Mouse (Mus musculus) lung, postnatal 14 days (tissue): ENCODE data around the gene Cpt2.

Experiments used
- DNase-seq: peaks from one replicate; pipeline ENCODE4 v3.0.0; 2021

Cpt2 gene

DNA sequence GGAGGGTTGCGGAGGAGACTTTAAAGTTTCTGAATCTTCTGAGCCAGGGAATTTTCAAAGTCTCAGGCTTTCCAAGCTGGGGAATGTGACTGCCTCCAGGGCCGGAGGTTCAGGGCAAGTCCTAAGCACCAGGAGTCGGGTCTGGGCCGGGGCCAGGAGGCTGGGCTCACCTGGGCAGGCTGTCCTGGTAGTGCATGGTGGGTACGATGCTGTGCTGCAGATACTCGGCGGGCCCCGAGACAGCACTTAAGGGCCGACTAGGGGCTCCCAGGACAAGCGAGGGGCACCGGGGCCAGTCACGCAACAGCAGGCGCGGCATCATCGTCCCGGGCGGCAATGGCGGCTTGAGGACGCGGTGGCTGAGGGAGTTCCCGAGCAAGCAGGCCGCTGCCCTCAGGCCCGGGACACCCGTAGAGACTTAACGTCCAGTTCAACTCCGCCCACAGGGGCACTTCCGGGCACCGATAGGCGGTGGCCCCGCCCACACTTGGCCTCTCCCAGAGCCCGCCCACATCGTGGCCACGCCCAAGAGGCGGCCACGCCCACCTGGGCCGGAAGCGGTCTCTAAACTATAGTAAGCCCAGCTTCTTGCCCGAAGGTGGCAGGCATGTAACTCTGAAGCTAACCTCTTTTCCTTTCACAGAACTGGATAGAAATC lies at the start of gene Cpt2:
Gene Cpt2 (minus strand): TSS at position 466 of the 658 bp plus-strand sequence.
- DNase-seq = peak; percentile 96

DNA sequence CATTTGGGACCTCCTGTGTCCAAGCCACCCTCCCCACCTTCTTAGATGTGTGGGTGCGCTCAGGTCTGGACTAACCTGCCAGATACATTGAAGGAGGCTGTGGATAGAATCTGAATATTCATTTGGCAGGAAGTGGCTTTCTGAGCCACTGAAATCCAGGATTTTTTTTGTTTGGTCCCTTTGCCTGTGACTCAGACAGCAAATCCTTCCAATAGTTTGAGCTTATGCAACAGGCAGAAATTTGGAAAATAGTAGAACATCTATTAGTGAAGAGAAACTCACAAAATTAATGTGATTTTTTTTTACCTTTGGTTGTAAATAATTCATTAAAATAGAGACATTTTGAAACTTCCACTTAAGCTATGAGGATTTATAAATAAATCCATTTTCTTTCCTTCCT lies 47.8 kb upstream of the Cpt2 start:
- DNase-seq = no peak

- DNase-seq = no peak
These were observed 46.4 kb upstream of the Cpt2 start for GRCm38 (mm10) chr4:107969781-107970180.

- DNase-seq = no peak
These were observed 44.7 kb upstream of the Cpt2 start, which contains the start of gene Slc1a7 for GRCm38 (mm10) chr4:107967966-107968682. Gene Slc1a7 (plus strand): TSS chr4:107968332.

GRCm38 (mm10) chr4:107966416-107967109 lies 43.2 kb upstream of the Cpt2 start:
- DNase-seq = no peak

DNA sequence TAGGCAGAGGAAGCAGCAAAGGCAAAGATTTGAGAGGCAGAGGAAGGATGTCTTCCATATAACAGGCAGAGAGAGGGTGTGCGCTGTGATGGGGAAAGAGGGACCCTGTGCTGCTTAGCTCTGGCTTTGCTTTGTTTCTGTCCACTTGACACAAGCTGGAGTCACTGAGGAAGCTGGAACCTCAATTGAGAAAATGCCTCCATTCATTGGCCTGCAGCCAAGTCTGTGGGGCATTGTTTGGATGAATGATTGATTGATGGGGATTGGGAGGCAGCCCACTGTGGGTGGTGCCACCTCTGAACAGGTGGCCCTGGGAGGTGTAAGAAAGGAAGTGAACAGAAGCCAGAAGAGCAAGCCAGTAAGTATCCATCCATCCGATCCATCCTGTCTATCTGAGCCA lies 39.4 kb upstream of the Cpt2 start:
- no peak for DNase-seq

DNA sequence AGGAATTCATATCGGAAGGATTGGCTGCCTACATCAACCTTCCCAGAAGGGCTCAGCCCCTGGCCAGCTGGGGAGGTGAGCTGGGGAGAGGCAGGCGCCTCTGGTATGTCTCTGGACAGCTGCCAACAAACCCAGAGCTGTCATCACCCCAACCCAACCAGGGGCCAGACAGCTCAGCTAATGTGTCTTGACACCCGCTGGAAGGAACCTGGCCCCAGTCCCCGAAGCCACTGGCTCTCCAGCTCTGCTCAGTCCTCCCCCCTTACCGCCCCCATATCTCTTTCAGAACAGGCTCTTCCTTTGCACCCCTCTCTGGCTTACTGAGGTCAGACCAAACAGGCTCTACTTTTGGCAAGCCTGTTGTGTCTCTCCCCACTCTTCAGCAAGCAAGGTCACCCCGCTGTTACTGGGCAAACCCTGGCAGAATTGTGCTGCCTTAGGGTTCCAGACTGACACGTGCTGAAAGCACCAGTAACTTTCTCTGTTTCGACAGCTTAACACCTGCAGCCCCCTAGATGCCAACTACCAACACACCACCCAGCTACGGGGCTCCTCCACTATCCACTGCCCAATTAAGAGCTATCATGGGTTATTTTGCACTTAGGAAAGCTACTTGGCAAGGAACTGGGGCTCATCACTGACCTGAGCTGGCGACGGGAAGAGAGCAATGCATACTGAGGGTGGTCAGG lies 38.8 kb upstream of the Cpt2 start:
- DNase-seq = peak; percentile 64

GRCm38 (mm10) chr4:107958487-107958886 lies 35.1 kb upstream of the Cpt2 start:
- DNase-seq = no peak

- no peak for DNase-seq
These were observed 32.3 kb upstream of the Cpt2 start for GRCm38 (mm10) chr4:107955691-107956090.

DNA sequence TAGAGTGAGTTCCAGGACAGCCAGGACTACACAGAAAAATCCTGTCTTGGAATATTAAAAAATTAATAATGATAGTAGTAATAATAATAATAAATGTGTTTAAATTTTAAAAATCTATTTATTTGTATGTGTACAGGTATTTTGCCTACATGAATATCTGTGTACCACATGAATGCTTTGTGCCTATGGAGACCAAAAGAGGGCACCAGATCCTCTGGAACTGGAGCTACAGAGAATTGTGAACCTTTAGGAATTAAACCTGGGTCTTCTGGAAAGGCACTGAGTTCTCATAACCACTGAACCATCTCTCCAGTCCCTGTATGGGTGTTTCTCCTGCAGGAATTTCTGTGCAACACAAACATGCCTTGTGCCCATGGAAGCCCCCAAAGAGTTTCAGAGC lies 29.4 kb upstream of the Cpt2 start:
- DNase-seq = no peak

DNA sequence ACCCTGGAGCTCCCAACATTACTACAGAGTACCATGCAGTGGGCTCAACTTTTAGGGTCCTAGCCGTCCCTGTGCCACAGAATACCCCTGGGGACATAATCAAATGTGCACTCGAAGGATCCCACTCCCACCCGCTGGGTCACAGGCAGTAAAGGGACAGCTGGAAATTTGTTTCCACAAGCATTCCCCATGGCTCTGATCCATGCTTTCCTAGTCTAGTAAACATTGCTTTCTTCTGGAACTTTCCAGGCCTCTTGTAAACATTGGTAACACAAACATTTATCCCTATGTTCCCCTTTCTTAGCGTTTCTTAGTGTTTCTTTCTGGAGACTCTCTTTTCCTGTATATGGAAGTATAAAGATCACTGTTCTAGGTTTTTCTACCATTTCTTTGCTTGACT lies 26.5 kb upstream of the Cpt2 start:
- DNase-seq = no peak

DNA sequence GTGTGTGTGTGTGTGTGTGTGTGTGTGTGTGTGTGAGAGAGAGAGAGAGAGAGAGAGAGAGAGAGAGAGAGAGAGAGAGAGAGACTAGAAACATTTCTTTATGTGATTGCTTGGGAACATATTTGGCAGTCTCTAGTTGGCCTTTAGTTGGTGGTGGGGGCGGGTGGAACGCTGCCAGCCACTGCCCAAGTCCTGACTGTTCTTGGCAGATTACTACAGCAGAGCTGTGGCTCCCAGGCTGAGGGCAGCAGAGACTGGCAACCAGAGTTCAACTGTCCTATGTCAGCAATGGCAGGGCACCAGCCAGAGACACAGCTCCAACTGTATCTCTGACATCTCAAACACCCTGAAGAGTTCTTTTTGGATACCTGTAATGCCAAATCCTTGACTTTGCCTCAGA lies 20.7 kb upstream of the Cpt2 start:
- no peak for DNase-seq

GRCm38 (mm10) chr4:107942741-107943140 lies 19.3 kb upstream of the Cpt2 start:
- DNase-seq = no peak

- no peak for DNase-seq
These were observed 14.7 kb upstream of the Cpt2 start for GRCm38 (mm10) chr4:107938124-107938523.

DNA sequence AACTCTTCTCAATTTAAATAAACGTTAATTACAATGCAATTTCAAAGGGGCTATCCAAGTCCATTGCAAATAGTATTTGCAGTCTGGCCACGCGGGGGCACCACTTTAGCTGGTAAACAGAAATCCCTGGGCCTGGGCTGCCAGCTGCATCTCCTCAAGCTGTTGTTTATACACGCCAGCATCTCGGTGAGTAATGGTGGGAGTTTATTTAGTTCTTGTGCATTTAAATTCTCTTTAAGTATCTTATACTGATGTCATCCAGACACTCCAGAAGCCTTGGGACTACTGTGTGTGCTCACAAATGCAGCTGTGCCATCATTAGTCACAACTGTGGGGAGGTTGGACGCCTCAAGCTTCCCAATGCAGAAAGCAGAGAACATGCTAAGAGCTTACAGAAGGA lies 13.9 kb upstream of the Cpt2 start:
- DNase-seq = peak; percentile 79

- no peak for DNase-seq
These were observed 11.8 kb upstream of the Cpt2 start for GRCm38 (mm10) chr4:107935254-107935653.

DNA sequence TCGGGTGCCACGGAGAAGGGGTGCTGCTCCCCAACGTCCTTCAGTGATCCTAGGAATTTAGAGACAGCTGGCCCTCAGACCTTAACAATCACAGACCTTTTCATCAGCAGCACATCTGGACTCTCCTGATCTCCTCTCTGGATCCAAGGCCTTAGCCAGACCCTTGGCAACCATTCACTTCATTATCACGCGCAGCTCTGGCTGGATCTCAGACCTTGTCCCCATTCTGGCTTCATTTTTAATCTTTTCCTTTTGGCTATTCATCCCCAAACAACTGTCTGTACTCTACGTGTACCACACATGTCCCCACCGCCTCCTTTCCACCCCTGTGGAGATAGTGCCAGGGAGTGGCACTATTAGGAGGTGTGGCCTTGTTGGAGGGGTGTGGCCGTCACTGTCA lies 9.8 kb upstream of the Cpt2 start:
- no peak for DNase-seq

DNA sequence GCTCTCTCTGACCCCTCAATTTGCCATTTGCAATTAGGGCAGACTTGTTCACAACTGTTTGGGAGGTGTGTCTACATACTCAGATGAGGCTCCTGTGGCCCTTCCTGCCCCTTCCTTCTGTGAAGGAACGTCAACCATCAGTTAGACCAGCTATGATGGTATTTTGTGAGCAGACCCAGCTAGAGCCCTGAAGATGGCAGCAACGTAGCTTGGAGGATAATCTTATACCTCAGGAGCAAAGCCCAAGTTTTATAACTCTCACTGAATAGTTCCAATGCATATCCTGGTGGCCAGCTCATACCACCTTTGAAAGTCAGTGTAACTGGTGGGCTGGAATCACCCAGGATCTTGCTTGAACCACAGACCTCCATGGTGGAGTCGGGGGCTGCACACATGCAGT lies 8.0 kb upstream of the Cpt2 start:
- no peak for DNase-seq

DNA sequence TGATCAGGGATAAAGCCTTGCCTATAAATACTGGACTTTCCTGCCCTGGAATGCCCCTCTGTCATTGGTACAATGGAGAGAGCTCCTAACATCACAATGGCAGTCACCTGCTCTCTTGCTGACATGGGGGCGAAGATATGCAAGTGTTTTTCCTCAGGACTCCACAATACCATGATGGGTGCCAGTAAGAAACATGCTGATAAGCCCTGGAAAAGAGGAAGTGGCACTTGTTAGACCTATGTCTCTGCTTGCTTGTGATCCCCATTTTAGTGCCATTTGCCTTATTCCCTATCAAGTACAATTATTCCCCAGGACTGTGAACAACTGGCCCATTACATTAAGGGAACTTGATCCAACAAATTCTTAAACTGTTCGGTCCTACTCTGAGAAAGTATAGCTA lies 5.3 kb upstream of the Cpt2 start:
- DNase-seq = no peak

DNA sequence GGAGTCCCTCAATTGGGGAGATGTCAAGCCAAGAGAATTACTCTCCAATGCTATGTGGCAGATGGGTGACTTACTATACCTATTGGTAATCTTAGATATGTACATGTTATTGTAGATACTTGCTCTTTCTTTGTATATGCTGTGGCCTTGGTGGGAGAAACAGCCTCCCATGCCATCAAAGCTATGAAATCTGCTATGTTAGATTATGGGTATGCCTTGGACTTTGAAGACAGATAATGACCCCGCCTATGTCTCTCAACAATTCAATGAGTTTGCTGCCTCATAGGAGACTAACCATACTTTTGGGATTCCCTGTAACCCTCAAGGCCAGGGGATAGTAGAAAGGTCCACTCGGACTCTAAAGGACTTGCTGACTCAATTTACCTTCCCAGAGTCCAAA lies 4.9 kb upstream of the Cpt2 start:
- DNase-seq = no peak

DNA sequence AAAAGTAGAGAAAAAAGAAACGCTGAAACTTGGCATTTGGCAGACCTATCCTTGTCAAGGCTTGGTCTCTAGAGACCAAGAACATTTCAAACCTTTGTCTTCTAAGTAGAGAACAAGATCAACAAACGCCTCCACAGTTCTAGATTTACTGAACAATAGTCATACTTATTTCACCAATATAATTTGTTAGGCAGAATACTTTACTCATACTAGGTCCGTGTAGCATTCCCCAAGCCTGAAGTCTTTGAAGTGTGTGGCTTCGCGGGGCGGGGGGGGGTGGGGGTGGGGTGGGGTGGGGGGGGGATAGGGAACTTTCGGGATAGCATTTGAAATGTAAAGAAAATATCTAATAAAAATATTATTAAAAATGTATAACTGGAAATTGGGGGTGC lies 389 bp upstream of the Cpt2 start:
- DNase-seq = no peak

DNA sequence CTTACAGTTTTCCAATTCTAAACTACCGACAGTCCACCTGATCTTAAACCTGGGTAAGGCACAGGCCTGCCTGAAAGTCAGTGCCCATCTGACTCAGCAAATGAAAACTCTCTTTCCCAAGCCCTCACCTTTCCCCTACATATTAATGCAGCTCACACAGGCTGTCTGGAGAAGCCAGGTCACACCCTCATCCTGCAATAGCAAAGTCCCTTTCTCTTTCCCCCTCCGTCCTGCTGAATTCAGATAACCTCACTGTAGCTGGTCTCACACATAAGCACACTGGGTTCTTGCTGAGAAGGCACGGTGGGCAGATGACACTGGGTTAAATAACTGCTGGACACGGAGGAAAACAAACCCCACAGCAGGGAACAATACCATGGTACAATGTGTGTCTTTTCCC lies 1.5 kb downstream of the Cpt2 start:
- DNase-seq = peak; percentile 5

DNA sequence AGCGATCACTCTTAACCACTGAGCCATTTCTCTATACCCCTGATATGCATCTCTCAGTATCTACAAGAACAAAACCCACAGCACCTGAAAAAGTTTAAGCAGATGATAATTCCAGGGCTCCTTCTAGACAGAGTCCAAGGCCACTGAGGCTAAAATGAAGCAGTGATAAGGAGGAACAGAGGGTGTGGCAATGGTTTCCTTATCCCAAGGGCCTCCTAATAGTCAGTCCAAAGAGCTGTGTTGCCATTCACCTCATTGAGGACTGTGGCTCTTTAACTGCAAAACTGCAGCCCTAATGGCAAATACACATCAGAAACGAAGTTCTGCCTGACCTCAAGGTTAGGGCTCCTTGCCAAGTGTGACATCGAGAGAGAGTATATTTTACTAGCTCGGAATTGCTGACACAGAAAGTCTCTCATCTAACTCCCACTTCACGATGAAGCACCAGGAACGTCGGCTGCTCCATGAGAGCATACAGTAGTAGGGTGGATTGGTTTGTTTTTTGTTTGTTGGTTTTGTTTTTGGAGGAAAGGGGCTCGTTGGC lies 2.2 kb downstream of the Cpt2 start:
- no peak for DNase-seq
